Mouse (Mus musculus): ENCODE data around the gene Dedd. TPM values are rescaled to one million over a fixed set of nuclear protein-coding genes. Genes with fewer than 3 reads are reported as not detected.

The Dedd gene
- total and polyA plus RNA-seq, 2 experiments: 14.7 to 28.3 TPM

DNA sequence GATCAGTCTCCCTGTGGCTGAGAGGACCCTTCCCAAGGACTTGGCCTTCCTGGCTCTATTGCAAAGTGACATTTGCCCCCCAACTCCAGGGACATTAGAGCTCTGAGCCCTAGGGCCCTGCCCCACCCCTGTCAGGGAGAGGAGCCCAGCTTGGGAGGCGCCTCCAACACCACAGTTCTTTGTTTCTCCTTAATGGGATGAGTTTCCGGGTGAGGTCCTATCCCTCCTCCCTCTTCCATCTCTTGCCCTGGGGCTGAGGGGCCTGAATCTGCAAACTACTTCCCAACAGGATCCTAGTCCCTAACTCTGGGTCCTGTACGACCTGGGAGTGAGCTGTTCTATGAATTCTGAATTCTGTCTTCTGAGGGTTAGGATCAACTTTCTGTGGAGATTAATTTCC lies 43.9 kb downstream of the Dedd start:
- H3K79me2 ChIP-seq (ENCODE audit: control insufficient read depth, insufficient read depth, low read length): no peaks in the 10 kb centered on the region
- no peak overlapping the region for H3K4me3 ChIP-seq (ENCODE audit: insufficient read depth, low read depth, low read length)
- no peak for TF ChIP-seq CTCF (IDR thresholded peaks at IDR 0.05; ENCODE audit: low read depth, low read length)
- TF ChIP-seq POLR2A (IDR thresholded peaks at IDR 0.05; ENCODE audit: extremely low read depth, insufficient read depth, low read length): no peak
- no peaks in the 10 kb centered on the region for H3K36me3 ChIP-seq (ENCODE audit: control insufficient read depth, insufficient read depth, low read length)
- no peak for DNase-seq (ENCODE audit: extremely low read depth, low read depth, low spot score)
- H3K9ac ChIP-seq (ENCODE audit: low read depth, low read length): no peak overlapping the region
- H3K4me1 ChIP-seq (ENCODE audit: control insufficient read depth, insufficient read depth, low read length): no peaks in the 10 kb centered on the region
- no peaks in the 10 kb centered on the region for H3K27me3 ChIP-seq (ENCODE audit: control insufficient read depth, insufficient read depth, low read length)
- H3K27ac ChIP-seq (replicated peaks; ENCODE audit: insufficient read depth, low read depth, low read length): no peak overlapping the region
- 81% methylated on average over 3 of the region's 3 CpGs for WGBS

DNA sequence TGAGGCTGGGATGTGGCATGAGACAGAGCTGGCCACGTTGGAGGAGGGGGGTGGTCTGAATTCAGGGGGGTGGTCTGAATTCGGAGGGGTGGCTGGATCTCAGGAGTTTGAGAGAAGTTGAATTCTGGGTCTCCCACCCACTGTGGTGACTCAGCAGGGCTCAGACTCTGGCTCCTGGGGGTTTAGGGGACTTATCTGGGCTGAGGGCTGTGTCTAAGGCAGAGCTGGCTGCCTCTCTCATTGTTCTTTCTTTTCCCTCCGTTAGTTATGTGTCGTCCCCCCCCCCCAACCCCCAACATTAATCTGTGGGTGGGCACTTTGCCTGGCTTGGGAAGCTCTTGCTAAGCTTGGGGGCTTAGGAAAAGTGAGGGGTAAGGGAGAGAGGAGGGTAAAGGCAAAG lies 45.0 kb downstream of the Dedd start:
- Histone ChIP-seq H3K27me3 (ENCODE audit: control insufficient read depth, insufficient read depth, low read length) (no peaks in the 10 kb centered on the region), H3K4me1 (ENCODE audit: control insufficient read depth, insufficient read depth, low read length) (no peaks in the 10 kb centered on the region), H3K4me3 (ENCODE audit: insufficient read depth, low read depth, low read length) (no peak overlapping the region), H3K9ac (ENCODE audit: low read depth, low read length) (no peak overlapping the region), H3K36me3 (ENCODE audit: control insufficient read depth, insufficient read depth, low read length) (no peaks in the 10 kb centered on the region), H3K79me2 (ENCODE audit: control insufficient read depth, insufficient read depth, low read length) (no peaks in the 10 kb centered on the region), H3K27ac (replicated peaks; ENCODE audit: insufficient read depth, low read depth, low read length) (no peak overlapping the region)
- TF ChIP-seq POLR2A (IDR thresholded peaks at IDR 0.05; ENCODE audit: extremely low read depth, insufficient read depth, low read length) (no peak), CTCF (IDR thresholded peaks at IDR 0.05; ENCODE audit: low read depth, low read length) (no peak)
- DNase-seq (ENCODE audit: extremely low read depth, low read depth, low spot score): no peak
- WGBS: 16% methylated on average over 4 of the region's 4 CpGs

DNA sequence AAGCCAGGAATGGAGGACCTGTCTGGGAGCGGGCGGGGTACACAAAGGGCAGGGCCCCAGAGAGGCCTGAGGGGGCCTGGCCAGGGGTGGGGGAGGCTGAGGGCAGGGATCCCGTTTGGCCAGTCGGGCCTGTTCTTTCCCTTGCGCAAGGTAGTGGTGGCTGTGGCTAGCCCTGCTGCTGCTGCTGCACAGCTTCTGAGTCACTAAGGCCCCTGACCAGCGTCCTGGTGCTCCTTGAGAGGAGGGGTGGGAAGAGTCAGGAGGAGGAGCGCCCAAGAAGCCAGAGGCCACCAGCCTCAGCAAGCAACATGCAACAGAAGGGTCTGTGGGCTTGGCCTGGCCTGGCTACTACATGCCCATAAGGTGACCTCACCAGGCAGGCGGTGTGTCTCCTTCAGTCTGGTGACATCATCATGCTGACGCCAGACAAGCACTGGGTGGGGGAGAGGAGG lies 46.7 kb downstream of the Dedd start:
- Histone ChIP-seq H3K4me3 (ENCODE audit: insufficient read depth, low read depth, low read length) (no peak overlapping the region), H3K27ac (replicated peaks; ENCODE audit: insufficient read depth, low read depth, low read length) (no peak overlapping the region), H3K36me3 (ENCODE audit: control insufficient read depth, insufficient read depth, low read length) (no peaks in the 10 kb centered on the region), H3K79me2 (ENCODE audit: control insufficient read depth, insufficient read depth, low read length) (no peaks in the 10 kb centered on the region), H3K9ac (ENCODE audit: low read depth, low read length) (no peak overlapping the region), H3K4me1 (ENCODE audit: control insufficient read depth, insufficient read depth, low read length) (no peaks in the 10 kb centered on the region), H3K27me3 (ENCODE audit: control insufficient read depth, insufficient read depth, low read length) (no peaks in the 10 kb centered on the region)
- TF ChIP-seq POLR2A (IDR thresholded peaks at IDR 0.05; ENCODE audit: extremely low read depth, insufficient read depth, low read length) (no peak), CTCF (IDR thresholded peaks at IDR 0.05; ENCODE audit: low read depth, low read length) (no peak)
- 65% methylated on average over 9 of the region's 9 CpGs for WGBS
- DNase-seq (ENCODE audit: extremely low read depth, low read depth, low spot score): no peak

DNA sequence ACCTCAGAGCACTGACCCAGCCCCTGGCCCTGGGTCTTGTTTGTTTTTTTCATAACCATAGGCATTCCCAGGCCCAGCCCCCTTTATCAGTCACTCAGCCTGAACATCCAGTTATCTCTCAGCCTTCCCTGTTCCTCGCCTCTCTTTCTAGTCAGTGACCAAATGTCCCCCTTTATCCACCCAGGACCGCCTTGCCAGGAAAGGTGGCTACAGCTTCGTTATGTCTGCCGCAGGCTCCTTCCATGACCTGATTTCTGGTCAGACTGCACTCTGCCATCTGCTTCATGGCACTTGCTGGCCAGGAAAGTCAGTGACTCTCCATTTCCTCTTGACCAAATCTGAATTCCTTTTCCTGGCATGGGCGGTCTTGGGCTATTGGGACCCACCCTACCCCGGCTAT lies 49.4 kb downstream of the Dedd start:
- Histone ChIP-seq H3K9ac (ENCODE audit: low read depth, low read length) (no peak overlapping the region), H3K27me3 (ENCODE audit: control insufficient read depth, insufficient read depth, low read length) (no peaks in the 10 kb centered on the region), H3K4me1 (ENCODE audit: control insufficient read depth, insufficient read depth, low read length) (no peaks in the 10 kb centered on the region), H3K36me3 (ENCODE audit: control insufficient read depth, insufficient read depth, low read length) (no peaks in the 10 kb centered on the region), H3K27ac (replicated peaks; ENCODE audit: insufficient read depth, low read depth, low read length) (no peak overlapping the region), H3K79me2 (ENCODE audit: control insufficient read depth, insufficient read depth, low read length) (no peaks in the 10 kb centered on the region), H3K4me3 (ENCODE audit: insufficient read depth, low read depth, low read length) (no peak overlapping the region)
- WGBS: 83% methylated on average over 6 of the region's 6 CpGs
- no peak for DNase-seq (ENCODE audit: extremely low read depth, low read depth, low spot score)
- no peak for TF ChIP-seq POLR2A (IDR thresholded peaks at IDR 0.05; ENCODE audit: extremely low read depth, insufficient read depth, low read length)
- TF ChIP-seq CTCF (IDR thresholded peaks at IDR 0.05; ENCODE audit: low read depth, low read length): no peak

DNA sequence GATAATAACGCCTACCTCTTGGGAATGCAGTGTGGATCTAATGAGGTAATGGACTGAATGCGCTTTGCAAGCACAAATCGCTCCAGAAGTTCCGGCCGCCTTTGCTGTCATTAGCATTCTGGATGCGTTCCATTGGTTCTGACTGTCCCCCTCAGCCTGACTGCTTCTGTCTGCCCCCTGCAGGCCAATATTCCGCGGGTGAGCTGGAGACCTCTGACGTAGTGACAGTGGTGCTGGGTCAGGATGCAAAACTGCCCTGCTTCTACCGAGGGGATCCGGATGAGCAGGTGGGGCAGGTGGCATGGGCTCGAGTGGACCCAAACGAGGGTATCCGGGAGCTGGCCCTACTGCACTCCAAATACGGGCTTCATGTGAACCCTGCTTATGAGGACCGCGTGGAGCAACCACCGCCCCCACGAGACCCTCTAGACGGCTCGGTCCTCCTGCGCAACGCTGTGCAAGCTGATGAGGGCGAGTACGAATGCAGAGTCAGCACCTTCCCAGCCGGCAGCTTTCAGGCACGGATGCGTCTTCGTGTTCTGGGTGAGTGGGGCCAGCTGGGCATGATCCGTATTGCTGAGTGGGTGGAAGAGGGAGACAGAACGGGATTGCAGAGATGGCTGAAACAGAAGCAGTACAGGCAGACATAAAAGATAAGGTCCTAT lies 51.1 kb downstream of the Dedd start:
- TF ChIP-seq CTCF (IDR thresholded peaks at IDR 0.05; ENCODE audit: low read depth, low read length) (peak; percentile 88), POLR2A (IDR thresholded peaks at IDR 0.05; ENCODE audit: extremely low read depth, insufficient read depth, low read length) (no peak)
- Histone ChIP-seq H3K4me3 (ENCODE audit: insufficient read depth, low read depth, low read length) (no peak overlapping the region; the same call in 1 of the 2 replicates), H3K27me3 (ENCODE audit: control insufficient read depth, insufficient read depth, low read length) (no peaks in the 10 kb centered on the region), H3K36me3 (ENCODE audit: control insufficient read depth, insufficient read depth, low read length) (no peaks in the 10 kb centered on the region), H3K27ac (replicated peaks; ENCODE audit: insufficient read depth, low read depth, low read length) (no peak overlapping the region), H3K9ac (ENCODE audit: low read depth, low read length) (no peak overlapping the region), H3K4me1 (ENCODE audit: control insufficient read depth, insufficient read depth, low read length) (no peaks in the 10 kb centered on the region), H3K79me2 (ENCODE audit: control insufficient read depth, insufficient read depth, low read length) (no peaks in the 10 kb centered on the region)
- 7% methylated on average over 31 of the region's 31 CpGs for WGBS
- peak; percentile 50 for DNase-seq (ENCODE audit: extremely low read depth, low read depth, low spot score)

DNA sequence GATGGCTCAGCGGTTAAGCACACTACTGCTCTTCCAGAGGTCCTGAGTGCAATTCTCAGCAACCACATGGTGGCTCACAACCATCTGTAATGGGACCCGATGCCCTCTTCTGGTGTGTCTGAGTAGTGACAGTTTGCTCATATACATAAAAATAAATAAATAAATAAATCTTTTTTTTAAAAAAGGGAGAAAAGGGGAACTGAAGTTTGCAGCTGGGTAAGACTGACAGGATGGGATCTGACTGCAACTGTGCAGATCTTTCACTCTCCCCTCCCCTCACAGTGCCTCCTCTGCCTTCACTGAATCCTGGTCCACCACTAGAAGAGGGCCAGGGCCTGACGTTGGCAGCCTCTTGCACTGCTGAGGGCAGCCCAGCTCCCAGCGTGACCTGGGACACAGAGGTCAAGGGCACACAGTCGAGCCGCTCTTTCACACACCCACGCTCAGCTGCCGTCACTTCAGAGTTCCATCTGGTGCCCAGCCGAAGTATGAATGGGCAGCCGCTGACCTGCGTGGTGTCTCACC lies 53.2 kb downstream of the Dedd start:
- TF ChIP-seq CTCF (IDR thresholded peaks at IDR 0.05; ENCODE audit: low read depth, low read length) (no peak), POLR2A (IDR thresholded peaks at IDR 0.05; ENCODE audit: extremely low read depth, insufficient read depth, low read length) (no peak)
- 56% methylated on average over 11 of the region's 11 CpGs for WGBS
- no peaks in the 10 kb centered on the region for H3K79me2 ChIP-seq (ENCODE audit: control insufficient read depth, insufficient read depth, low read length)
- no peaks in the 10 kb centered on the region for H3K4me1 ChIP-seq (ENCODE audit: control insufficient read depth, insufficient read depth, low read length)
- H3K36me3 ChIP-seq (ENCODE audit: control insufficient read depth, insufficient read depth, low read length): no peaks in the 10 kb centered on the region
- H3K27me3 ChIP-seq (ENCODE audit: control insufficient read depth, insufficient read depth, low read length): no peaks in the 10 kb centered on the region
- no peak overlapping the region for H3K27ac ChIP-seq (replicated peaks; ENCODE audit: insufficient read depth, low read depth, low read length)
- no peak for DNase-seq (ENCODE audit: extremely low read depth, low read depth, low spot score)
- H3K9ac ChIP-seq (ENCODE audit: low read depth, low read length): no peak overlapping the region
- no peak overlapping the region for H3K4me3 ChIP-seq (ENCODE audit: insufficient read depth, low read depth, low read length)
